Mouse (Mus musculus) neural tube, embryonic 12.5 days (tissue): ENCODE data around the gene Tgfbr3l. TPM values are rescaled to one million over a fixed set of nuclear protein-coding genes. Genes with fewer than 3 reads are reported as not detected.

Experiments
- ATAC-seq: fragments of 200-750 bp; cut with Nextera tagmentation; 2 replicates; pipeline ENCODE4 v1.8.0; 2017; ENCODE audit warnings: low read depth, mild to moderate bottlenecking, moderate TSS enrichment, moderate library complexity; ENCODE audit not compliant: low FRiP score
- H3K27ac ChIP-seq: fragments of 300-500 bp; sonication (generic); 2 replicates; pipeline ENCODE4 v1.5.1; 2016
- H3K27me3 ChIP-seq: fragments of 300-500 bp; sonication (generic); replicated peaks from 2 replicates; pipeline ENCODE4 v1.6.1; 2016; ENCODE audit warnings: mild to moderate bottlenecking
- H3K36me3 ChIP-seq: fragments of 300-500 bp; sonication (generic); 2 replicates; pipeline ENCODE4 v1.6.1; 2016; ENCODE audit warnings: mild to moderate bottlenecking
- H3K4me1 ChIP-seq: fragments of 300-500 bp; sonication (generic); 2 replicates; pipeline ENCODE4 v1.6.1; 2016
- H3K4me2 ChIP-seq: fragments of 300-500 bp; sonication (generic); replicated peaks from 2 replicates; pipeline ENCODE4 v1.6.1; 2016; ENCODE audit warnings: mild to moderate bottlenecking
- H3K4me3 ChIP-seq: fragments of 300-500 bp; sonication (generic); 2 replicates; pipeline ENCODE4 v1.5.1; 2016
- H3K9ac ChIP-seq: fragments of 300-500 bp; sonication (generic); 2 replicates; pipeline ENCODE4 v1.6.1; 2016; ENCODE audit warnings: mild to moderate bottlenecking
- H3K9me3 ChIP-seq: fragments of 300-500 bp; sonication (generic); 2 replicates; pipeline ENCODE4 v1.6.1; 2016; ENCODE audit warnings: mild to moderate bottlenecking
- WGBS: fragments of 180-500 bp; shearing (Covaris S2); methylation state at CpG from one replicate; pipeline ENCODE4 v1.1.7; 2016; 5-methylcytosine and 5-hydroxymethylcytosine counted together
- polyA plus RNA-seq: library from polyadenylated mRNA; unstranded; fragments of >200 nt; fragmentation: Nextera tagmentation; extraction: Ambion mirVana; gene quantifications from 2 replicates; pipeline ENCODE4 v1.2.1, GENCODE M21; 2016

Tgfbr3l gene
- polyA plus RNA-seq, 1 experiment from 2014 or later = 8.1 TPM

DNA sequence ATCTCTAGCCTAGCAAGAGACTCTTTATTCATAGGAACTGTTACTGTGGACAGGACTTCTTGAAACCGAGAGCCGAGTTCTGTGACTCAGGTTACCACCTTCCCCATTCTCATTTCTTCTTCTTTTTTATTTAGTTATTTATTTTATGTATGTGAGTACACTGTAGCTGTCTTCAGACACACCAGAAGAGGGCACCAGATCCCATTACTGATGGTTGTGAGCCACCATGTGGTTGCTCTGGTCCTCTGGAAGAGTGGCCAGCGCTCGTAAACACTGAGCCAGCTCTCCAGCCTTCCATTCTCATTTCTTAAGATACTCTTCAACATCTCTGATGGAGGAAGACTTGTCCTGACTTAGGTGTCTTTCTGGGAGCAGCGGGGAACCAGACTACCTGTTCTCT is 44.7 kb downstream of the Tgfbr3l start:
- Histone ChIP-seq H3K9ac (no peak overlapping the region), H3K36me3 (peaks cover 78% of the 10 kb centered on the region), H3K4me1 (no peaks in the 10 kb centered on the region), H3K27me3 (no peaks in the 10 kb centered on the region), H3K4me2 (no peak overlapping the region), H3K9me3 (no peaks in the 10 kb centered on the region), H3K27ac (no peak overlapping the region), H3K4me3 (no peak overlapping the region)
- no peak for ATAC-seq
- WGBS = 92% methylated on average over 5 of the region's 5 CpGs

DNA sequence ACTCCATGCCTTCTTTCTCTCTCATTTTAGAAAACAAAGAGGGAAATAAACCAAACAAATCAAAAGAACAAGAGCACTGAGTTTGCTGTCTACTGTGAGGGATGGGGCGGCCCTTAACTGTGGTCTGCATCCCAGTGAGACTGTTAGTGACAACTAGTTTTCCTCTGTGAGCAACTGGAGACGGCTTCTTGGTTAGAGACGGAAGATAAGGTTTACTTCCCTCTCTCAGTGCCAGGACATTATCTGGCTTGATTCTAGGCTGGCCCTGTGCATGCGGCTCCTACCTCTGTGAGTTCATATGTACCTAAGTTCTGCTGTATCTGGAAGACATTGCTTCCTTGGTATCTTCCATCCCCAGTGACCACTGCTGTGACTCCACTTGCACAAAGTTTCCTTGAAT is 49.8 kb downstream of the Tgfbr3l start:
- WGBS = 96% methylated on average over 4 of the region's 4 CpGs
- Histone ChIP-seq H3K4me1 (no peaks in the 10 kb centered on the region), H3K9ac (no peak overlapping the region), H3K9me3 (no peaks in the 10 kb centered on the region), H3K27me3 (no peaks in the 10 kb centered on the region), H3K36me3 (peaks cover 83% of the 10 kb centered on the region), H3K4me2 (no peak overlapping the region), H3K4me3 (no peak overlapping the region), H3K27ac (no peak overlapping the region)
- ATAC-seq = no peak

Other genes with a start within 250 kb of the Tgfbr3l start
- not detected in 2 replicates for gene Cd209f, start 142.4 kb upstream of the Tgfbr3l start, polyA plus RNA-seq
- not detected in 2 replicates for gene Cd209g, start 114.1 kb upstream of the Tgfbr3l start, polyA plus RNA-seq
- gene Evi5l, start 81.6 kb upstream of the Tgfbr3l start, polyA plus RNA-seq = 72.1 and 74.7 TPM in 2 replicates
- 40.7 and 41.6 TPM in 2 replicates for gene Prr36, start 30.8 kb upstream of the Tgfbr3l start, polyA plus RNA-seq
- 0.05 and 0.08 TPM in 2 replicates for gene Lrrc8e, start 21.4 kb upstream of the Tgfbr3l start, polyA plus RNA-seq
- 43.4 and 50.9 TPM in 2 replicates for gene Map2k7, start 9.5 kb upstream of the Tgfbr3l start, polyA plus RNA-seq
- 1.2 and 1.5 TPM in 2 replicates for gene Gm49320, start 9.3 kb upstream of the Tgfbr3l start, polyA plus RNA-seq
- gene Snapc2, start 4.9 kb downstream of the Tgfbr3l start, polyA plus RNA-seq = 60.6 and 63.2 TPM in 2 replicates
- gene Ctxn1, start 11.1 kb downstream of the Tgfbr3l start, polyA plus RNA-seq = 209 and 218 TPM in 2 replicates
- 44.9 and 53.2 TPM in 2 replicates for gene Timm44, start 27.7 kb downstream of the Tgfbr3l start, polyA plus RNA-seq
- 21.2 and 22.8 TPM in 2 replicates for gene Ccl25, start 77.0 kb downstream of the Tgfbr3l start, polyA plus RNA-seq
- gene Elavl1, start 77.2 kb downstream of the Tgfbr3l start, polyA plus RNA-seq = 222 and 233 TPM in 2 replicates
- 20.4 and 24.3 TPM in 2 replicates for gene Cers4, start 244.8 kb downstream of the Tgfbr3l start, polyA plus RNA-seq